Mouse (Mus musculus) adipocyte (in vitro differentiated cells): ENCODE results near the gene Neurl1a.

Experiments used
- DNase-seq: peaks from one replicate; pipeline ENCODE4 v3.0.0-alpha.2; 2016; ENCODE audit warnings: low spot score

Neurl1a gene

GRCm38 (mm10) chr19:47248296-47248695, 69.7 kb downstream of the Neurl1a start:
- DNase-seq = no peak

GRCm38 (mm10) chr19:47248906-47249568, 70.4 kb downstream of the Neurl1a start:
- DNase-seq = peak; percentile 18

- DNase-seq = peak; percentile 63
Observed at GRCm38 (mm10) chr19:47250931-47251330, 72.3 kb downstream of the Neurl1a start.

- no peak for DNase-seq
Observed at GRCm38 (mm10) chr19:47253053-47253628, 74.5 kb downstream of the Neurl1a start.

GRCm38 (mm10) chr19:47255036-47255435, 76.4 kb downstream of the Neurl1a start:
- DNase-seq = peak; percentile 83

- DNase-seq = peak; percentile 17
Observed at GRCm38 (mm10) chr19:47255919-47256318, 77.3 kb downstream of the Neurl1a start.

- DNase-seq = peak; percentile 70
Observed at GRCm38 (mm10) chr19:47259581-47259980, 81.0 kb downstream of the Neurl1a start.

- DNase-seq = peak; percentile 32
Observed at GRCm38 (mm10) chr19:47261196-47261595, 82.6 kb downstream of the Neurl1a start.

GRCm38 (mm10) chr19:47263621-47264020, 85.0 kb downstream of the Neurl1a start:
- DNase-seq = no peak

GRCm38 (mm10) chr19:47264322-47265092, 85.9 kb downstream of the Neurl1a start:
- DNase-seq = peak; percentile 86

GRCm38 (mm10) chr19:47266070-47266801, 87.6 kb downstream of the Neurl1a start:
- DNase-seq = no peak

- DNase-seq = no peak
Observed at GRCm38 (mm10) chr19:47267066-47267465, 88.4 kb downstream of the Neurl1a start.

- no peak for DNase-seq
Observed at GRCm38 (mm10) chr19:47269729-47270128, 91.1 kb downstream of the Neurl1a start.

- DNase-seq = no peak
Observed at GRCm38 (mm10) chr19:47270520-47270919, 91.9 kb downstream of the Neurl1a start.

- no peak for DNase-seq
Observed at GRCm38 (mm10) chr19:47276730-47277129, 98.1 kb downstream of the Neurl1a start.

- peak; percentile 65 for DNase-seq
Observed at GRCm38 (mm10) chr19:47279372-47279771, 100.8 kb downstream of the Neurl1a start.

- DNase-seq = peak; percentile 98
Observed at GRCm38 (mm10) chr19:47279788-47280532, 101.3 kb downstream of the Neurl1a start.

- no peak for DNase-seq
Observed at GRCm38 (mm10) chr19:47280894-47281293, 102.3 kb downstream of the Neurl1a start.

GRCm38 (mm10) chr19:47282050-47282454, 103.4 kb downstream of the Neurl1a start:
- DNase-seq = peak; percentile 77

GRCm38 (mm10) chr19:47282688-47283215, 104.1 kb downstream of the Neurl1a start:
- no peak for DNase-seq

- DNase-seq = no peak
Observed at GRCm38 (mm10) chr19:47285581-47285980, 107.0 kb downstream of the Neurl1a start.
